Mouse (Mus musculus) spleen, adult 2 months (tissue): ENCODE measurements around the gene Scnn1g.

Experiments used
- CTCF ChIP-seq: fragments of 200-500 bp; IDR thresholded peaks from 2 replicates; pipeline ENCODE4 v1.5.1; 2011; ENCODE audit warnings: mild to moderate bottlenecking, inconsistent platforms; ENCODE audit not compliant: insufficient read depth, insufficient read length, insufficient replicate concordance; ENCODE audit errors: extremely low read depth
- POLR2A ChIP-seq: fragments of 200-500 bp; IDR thresholded peaks from 2 replicates; pipeline ENCODE4 v1.6.1; 2011; ENCODE audit warnings: low read depth, low read length, inconsistent platforms

GRCm38 (mm10) chr7:121750244-121750643 lies 16.0 kb downstream of the Scnn1g start:
- TF ChIP-seq CTCF (no peak), POLR2A (no peak)
